In the genomic region with DNA sequence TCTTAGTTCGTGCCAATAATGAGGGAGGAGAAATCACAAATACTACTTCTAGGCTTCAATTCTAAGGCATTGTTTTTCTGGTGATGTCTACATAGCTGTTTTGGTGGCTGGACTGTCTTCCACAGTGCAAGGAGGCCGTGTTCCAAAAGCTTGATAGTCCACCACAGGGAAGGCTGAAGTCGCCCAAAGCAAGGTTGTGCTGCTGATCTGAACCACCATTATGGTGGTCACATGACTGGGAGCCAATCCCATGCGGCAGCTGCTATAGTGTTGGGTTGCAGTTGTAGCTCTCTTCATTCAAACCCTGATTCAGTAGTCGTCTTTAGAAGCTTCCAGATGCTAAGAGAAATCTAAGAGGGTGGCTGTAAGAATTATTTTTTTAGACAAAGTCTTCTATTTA, we compare ENCODE assay signal across 23 mouse cellular contexts. TPM values are rescaled to one million over a fixed set of nuclear protein-coding genes. Genes with fewer than 3 reads are reported as not detected.
A peak's percentile ranks its signal among the peaks of the same experiment; 100 is the strongest.
DNase-seq lines count a peak whose midpoint lies in the region; ATAC-seq and TF ChIP-seq lines count a peak whose summit lies in the region.
"Had no signal": no experiment of that assay in that cellular context is flagged by ENCODE, and none has a peak within 500 bp of the region (broad histone marks: within the 10 kb centered on the region; RNA-seq: fewer than 3 reads in every experiment).

No protein-coding gene starts in this region.

- H3K4me2 ChIP-seq in lung, embryonic 14.5 days = no peak overlapping the region
- H3K4me2 ChIP-seq: hindbrain, embryonic 13.5 days had no signal

- no peaks in the 10 kb centered on the region for H3K27me3 ChIP-seq in lung, embryonic 14.5 days (ENCODE audit: insufficient read depth, low read length)
- H3K27me3 ChIP-seq in ES-Bruce4 (ENCODE audit: control insufficient read depth, insufficient read depth, low read length, poor library complexity, severe bottlenecking) = no peaks in the 10 kb centered on the region
- H3K27me3 ChIP-seq: hindbrain, embryonic 13.5 days; Patski had no signal

- no peak overlapping the region for H3K9ac ChIP-seq in lung, embryonic 14.5 days
- peak overlapping the region; percentile 27; the same call in 1 of the 2 replicates for H3K9ac ChIP-seq in ES-Bruce4 (ENCODE audit: low read depth, poor library complexity, severe bottlenecking)
- H3K9ac ChIP-seq: hindbrain, embryonic 13.5 days had no signal

- 76% methylated on average over 5 of the region's 5 CpGs for WGBS in lung, embryonic 14.5 days

- no peak for DNase-seq in lung, embryonic 14.5 days
- DNase-seq in lung, postnatal 10 days = no peak
- peak; percentile 53 for DNase-seq in ZHBTc4 (ENCODE audit: low read depth, low spot score)
- DNase-seq in left cerebral cortex, postnatal 36 days (ENCODE audit: low spot score in 2 of 2) = no peak
- no peak for DNase-seq in left cerebral cortex, postnatal 10 days (ENCODE audit: extremely low spot score in 1 of 2, low spot score in 2 of 2)
- DNase-seq: adrenal gland, adult 2 months; adrenal gland, postnatal 25 days; cerebellum, adult 2 months; cerebellum, postnatal 10 days; gastrocnemius, adult 2 months; gastrocnemius, postnatal 25 days; heart, adult 18-20 months; heart, postnatal 14 days; kidney, adult 11 months had no signal

- H3K4me3 ChIP-seq in lung, embryonic 14.5 days (ENCODE audit: low read depth, low read length) = no peak overlapping the region
- H3K4me3 ChIP-seq in ES-Bruce4 (ENCODE audit: low read depth, low read length) = peak overlapping the region; percentile 33; the same call in 1 of the 2 replicates
- H3K4me3 ChIP-seq: embryonic facial prominence, embryonic 10.5 days; forebrain, embryonic 10.5 days; gastrocnemius, adult 2 months; heart, embryonic 10.5 days; hindbrain, embryonic 13.5 days had no signal

- peak; percentile 48; the same call in 1 of the 2 replicates for ATAC-seq in lung, embryonic 14.5 days (ENCODE audit: insufficient read depth)
- ATAC-seq: CD4-positive, CD25-positive, alpha-beta regulatory T cell, adult 4 months; forebrain, embryonic 16.5 days; hindbrain, postnatal 0 days; Patski had no signal

- no peak overlapping the region for H3K27ac ChIP-seq in lung, embryonic 14.5 days (ENCODE audit: low read depth)
- peak overlapping the region; percentile 9; the same call in 1 of the 2 replicates for H3K27ac ChIP-seq in ES-Bruce4 (ENCODE audit: insufficient read depth, low read length)
- H3K27ac ChIP-seq: embryonic facial prominence, embryonic 10.5 days; forebrain, embryonic 10.5 days; gastrocnemius, adult 2 months; heart, embryonic 10.5 days; hindbrain, postnatal 0 days had no signal

- intact Hi-C loops in left cerebral cortex, postnatal 36 days (cut with DNase I) = no loop called here
- intact Hi-C loops in left cerebral cortex, postnatal 10 days (cut with DNase I) = no loop called here

- no peak for TF ChIP-seq EP300 in ES-Bruce4 (IDR thresholded peaks at IDR 0.05; ENCODE audit: insufficient read depth, low read depth, low read length)

- H3K4me1 ChIP-seq in lung, embryonic 14.5 days (ENCODE audit: insufficient read depth) = peaks cover 9% of the 10 kb centered on the region
- H3K4me1 ChIP-seq in ES-Bruce4 (ENCODE audit: control insufficient read depth, insufficient read depth, low read length) = peaks cover 10% of the 10 kb centered on the region

- no peaks in the 10 kb centered on the region for H3K9me3 ChIP-seq in lung, embryonic 14.5 days (ENCODE audit: low read depth, low read length)
- no peaks in the 10 kb centered on the region for H3K9me3 ChIP-seq in ES-Bruce4 (replicated peaks; ENCODE audit: control insufficient read depth, insufficient read depth, low read length, poor library complexity, severe bottlenecking)
- H3K9me3 ChIP-seq: embryonic facial prominence, embryonic 10.5 days; forebrain, embryonic 10.5 days; heart, embryonic 10.5 days; hindbrain, embryonic 13.5 days had no signal

- peaks cover 47% of the 10 kb centered on the region for H3K36me3 ChIP-seq in lung, embryonic 14.5 days (ENCODE audit: insufficient read depth)
- peaks cover 47% of the 10 kb centered on the region for H3K36me3 ChIP-seq in ES-Bruce4 (ENCODE audit: control insufficient read depth, insufficient read depth, low read length, poor library complexity, severe bottlenecking)

- TF ChIP-seq CTCF in lung, embryonic 14.5 days (IDR thresholded peaks at IDR 0.05; ENCODE audit: low read depth) = no peak
- no peak for TF ChIP-seq CTCF in ES-Bruce4 (IDR thresholded peaks at IDR 0.05; ENCODE audit: low read depth, low read length)

- TF ChIP-seq POLR2A in ES-Bruce4 (IDR thresholded peaks at IDR 0.05; ENCODE audit: insufficient read depth, low read length) = no peak

RNA-seq across cellular contexts. Expression of a gene that starts 6.6 kb away (rescaled TPM):
- polyA plus RNA-seq in lung, embryonic 14.5 days (2014; fragmentation: Nextera tagmentation; extraction: Ambion mirVana) = 301 and 316 TPM in 2 replicates
- polyA plus RNA-seq in ES-Bruce4 (2011; ENCODE audit: insufficient read depth, insufficient read length, low read depth, missing spikeins) = 1,132 and 1,280 TPM in 2 replicates
- 100 to 1,000 TPM; 210 to 235 TPM for total RNA-seq in left cerebral cortex, postnatal 36 days (2021)
- 100 to 1,000 TPM; 237 to 241 TPM for total RNA-seq in left cerebral cortex, postnatal 10 days (2021)

RNA-seq across cellular contexts. Expression of a gene that starts 26.5 kb away (rescaled TPM):
- 134 and 137 TPM in 2 replicates for polyA plus RNA-seq in lung, embryonic 14.5 days (2014; fragmentation: Nextera tagmentation; extraction: Ambion mirVana)
- 12.6 and 15.3 TPM in 2 replicates for polyA plus RNA-seq in ES-Bruce4 (2011; ENCODE audit: insufficient read depth, insufficient read length, low read depth, missing spikeins)
- 10 to 100 TPM; 30.9 to 34.3 TPM for total RNA-seq in left cerebral cortex, postnatal 36 days (2021)
- total RNA-seq in left cerebral cortex, postnatal 10 days (2021) = 10 to 100 TPM; 24.4 to 28.6 TPM
